Mouse (Mus musculus) layer of hippocampus, adult 2 months (tissue): ENCODE results near the gene Fadd. TPM values are rescaled to one million over a fixed set of nuclear protein-coding genes. Genes with fewer than 3 reads are reported as not detected.

Experiments used
- DNase-seq, 2 experiments: peaks; one replicate each; pipeline ENCODE4 v3.0.0; 2022; ENCODE audit warnings: low spot score in 2 of 2
- H3K27ac ChIP-seq: fragments of 200-600 bp; 2 replicates; pipeline ENCODE4 v1.8.1; 2022
- H3K4me3 ChIP-seq: fragments of 200-600 bp; 2 replicates; pipeline ENCODE4 v1.8.1; 2022; ENCODE audit warnings: mild to moderate bottlenecking
- CTCF ChIP-seq: fragments of 200-600 bp; conservative IDR thresholded peaks from 2 replicates; pipeline ENCODE4 v1.8.1; 2022; ENCODE audit warnings: antibody characterized with exemption, mild to moderate bottlenecking, moderate library complexity
- total RNA-seq, 2 experiments: library from RNA; stranded (reverse); gene quantifications; 2 replicates each; pipeline ENCODE4 v1.2.3; 2021

Gene Fadd
- total RNA-seq, 2 experiments from 2014 or later, result 1.9 to 2.3 TPM

DNA sequence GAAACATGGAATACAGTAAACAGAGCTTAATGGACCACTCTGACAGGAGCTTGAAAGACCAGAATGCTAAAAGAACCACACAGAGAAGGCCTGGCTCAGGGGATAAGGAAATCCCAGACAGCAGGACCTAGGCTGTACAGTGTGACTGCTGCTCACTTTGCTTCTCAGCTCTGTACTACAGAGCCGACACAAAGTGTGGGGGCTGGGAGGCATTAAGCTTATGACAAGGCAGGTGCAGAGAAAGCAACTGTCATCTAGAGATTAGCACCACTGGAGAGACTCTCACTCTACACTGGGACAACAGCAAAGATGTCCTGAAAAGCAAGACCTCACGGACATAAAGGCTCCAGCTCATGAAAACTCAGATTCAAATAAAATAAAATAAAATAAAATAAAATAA lies 43.1 kb downstream of the Fadd start:
- no peak for TF ChIP-seq CTCF
- Histone ChIP-seq H3K27ac (peak overlapping the region; percentile 49; the same call in 1 of the 2 replicates), H3K4me3 (no peak overlapping the region)
- DNase-seq, result no peak

DNA sequence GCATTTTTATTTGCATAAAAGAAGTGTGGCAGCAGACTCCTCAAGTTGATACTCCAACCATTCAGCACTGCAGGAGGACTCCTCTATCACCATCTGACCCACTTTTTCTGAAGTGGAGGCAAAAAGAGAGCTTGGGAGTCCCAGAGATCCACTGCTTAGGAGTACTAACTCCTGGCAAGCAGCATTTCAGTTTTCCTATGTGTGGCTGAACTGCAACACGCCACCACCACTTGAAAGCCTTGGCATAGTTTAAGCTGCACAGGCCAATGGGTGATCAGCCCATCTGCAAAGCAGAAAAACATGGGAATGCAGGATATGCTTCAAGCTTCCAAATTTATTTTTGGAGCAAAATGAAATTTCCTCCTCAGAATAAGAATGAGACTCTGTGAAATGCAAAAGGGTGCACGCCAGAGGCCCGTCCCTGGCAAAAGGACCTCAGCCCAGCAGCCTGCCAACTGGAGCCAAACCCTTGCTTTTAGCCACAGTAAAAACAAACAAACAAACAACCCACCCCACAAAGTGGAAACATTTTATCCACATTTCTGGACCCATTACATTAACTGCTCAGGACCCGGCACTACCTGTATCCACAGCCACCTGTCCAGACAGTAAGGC lies 44.1 kb downstream of the Fadd start:
- H3K27ac ChIP-seq, result peak overlapping the region; percentile 49; the same call in 1 of the 2 replicates
- DNase-seq, result peak in 1 of 2 experiments; percentile 16
- no peak overlapping the region; the same call in 1 of the 2 replicates for H3K4me3 ChIP-seq
- TF ChIP-seq CTCF, result no peak

GRCm38 (mm10) chr7:144536367-144536766 lies 45.9 kb downstream of the Fadd start:
- Histone ChIP-seq H3K4me3 (no peak overlapping the region), H3K27ac (no peak overlapping the region)
- TF ChIP-seq CTCF, result no peak
- no peak for DNase-seq

DNA sequence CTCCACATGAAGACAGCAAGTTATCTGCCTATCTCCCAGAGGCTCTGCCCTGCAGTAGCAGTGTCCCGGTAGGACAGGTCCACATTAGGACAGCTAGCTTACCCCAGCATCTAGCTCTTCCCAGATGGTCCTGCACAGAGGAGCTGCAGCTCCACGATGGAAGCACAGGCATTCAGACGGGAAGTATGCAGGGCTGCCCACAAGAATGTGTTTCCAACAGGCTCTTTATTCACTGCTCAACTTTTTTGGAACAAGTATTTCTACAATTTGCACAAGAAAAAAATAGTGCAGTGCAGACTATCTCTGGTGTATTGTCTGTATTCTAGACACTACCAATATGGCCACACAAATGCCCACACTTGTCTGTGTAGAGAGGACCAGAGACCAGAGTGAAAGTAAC lies 47.5 kb downstream of the Fadd start:
- DNase-seq, result no peak
- no peak for TF ChIP-seq CTCF

DNA sequence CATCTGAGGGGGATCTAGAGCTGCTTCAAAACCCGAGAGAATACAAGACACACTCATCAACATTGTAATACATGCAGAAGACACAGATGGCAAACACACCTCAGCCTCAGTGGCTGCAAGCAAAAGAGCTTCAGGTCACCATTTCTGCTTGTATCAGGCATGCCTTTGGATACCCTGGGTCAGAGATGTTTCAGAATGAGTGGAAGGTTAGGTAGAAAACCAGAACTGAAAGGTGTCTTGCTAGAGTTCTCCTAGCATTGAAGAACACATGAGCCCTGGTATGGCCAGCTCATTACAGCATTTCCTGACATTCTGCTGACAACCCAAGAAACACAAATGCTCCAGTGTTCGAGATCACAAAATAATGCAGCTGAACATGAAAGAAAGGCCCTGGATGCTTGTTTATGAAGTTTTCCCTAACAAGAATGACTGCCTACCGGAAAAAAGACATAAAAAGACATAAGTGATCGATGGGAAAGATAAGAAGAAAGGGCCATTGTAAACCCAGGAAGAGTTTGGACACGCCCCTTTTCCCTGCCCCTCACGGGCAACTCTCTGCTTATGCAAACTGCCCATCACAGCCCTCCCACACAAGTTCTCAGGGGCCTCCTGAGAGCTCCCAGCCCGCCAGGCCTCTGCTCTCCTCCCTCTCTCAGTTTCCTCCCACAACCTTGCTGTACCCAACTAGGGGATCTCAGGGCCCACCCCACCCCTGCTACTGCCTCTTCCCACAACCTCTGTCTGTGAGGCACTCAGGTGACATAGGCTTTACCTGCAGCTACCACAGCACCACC lies 50.5 kb downstream of the Fadd start:
- no peak for DNase-seq
- Histone ChIP-seq H3K4me3 (no peak overlapping the region), H3K27ac (no peak overlapping the region)
- TF ChIP-seq CTCF, result no peak

More for the DNA sequence above, 47.5 kb downstream of the Fadd start:
- Histone ChIP-seq H3K4me3 (no peak overlapping the region), H3K27ac (no peak overlapping the region)

DNA sequence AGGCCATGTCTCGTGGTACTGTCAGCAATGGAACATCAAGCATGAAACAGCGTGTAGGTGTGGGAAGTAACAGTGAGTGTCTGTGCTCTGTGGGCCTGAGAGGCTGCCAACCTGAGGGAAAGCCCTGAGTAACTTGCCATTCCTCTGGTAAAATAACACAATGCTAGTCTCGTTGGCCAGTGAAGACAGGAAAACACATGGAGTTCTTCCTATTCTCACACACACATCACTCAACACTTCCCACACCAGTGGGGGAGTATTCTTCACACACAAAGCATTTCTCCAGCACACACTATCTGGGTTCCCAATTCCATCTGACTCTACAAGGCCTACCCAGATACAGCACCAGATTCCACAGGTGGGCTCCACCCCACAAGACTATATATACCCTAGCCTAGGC lies 52.4 kb downstream of the Fadd start:
- no peak for DNase-seq
- H3K4me3 ChIP-seq, result no peak overlapping the region
- no peak overlapping the region for H3K27ac ChIP-seq
- no peak for TF ChIP-seq CTCF

- Histone ChIP-seq H3K27ac (no peak overlapping the region), H3K4me3 (no peak overlapping the region)
- peak; percentile 50 for TF ChIP-seq CTCF
- DNase-seq, result no peak
Measured at GRCm38 (mm10) chr7:144527723-144528221, 54.5 kb downstream of the Fadd start.

Other genes with a start within 250 kb of the Fadd start
- 100 to 1,000 TPM; 179 to 181 TPM for gene Cttn, start 111.5 kb downstream of the Fadd start, total RNA-seq
- 10 to 100 TPM; 38.2 to 43.0 TPM for gene Ppfia1, start 28.7 kb downstream of the Fadd start, total RNA-seq
- gene Ano1, start 169.5 kb upstream of the Fadd start, total RNA-seq, result 1 to 10 TPM; 2.7 to 3.5 TPM